Mouse (Mus musculus): ENCODE measurements around the gene Hnrnpu.

DNA sequence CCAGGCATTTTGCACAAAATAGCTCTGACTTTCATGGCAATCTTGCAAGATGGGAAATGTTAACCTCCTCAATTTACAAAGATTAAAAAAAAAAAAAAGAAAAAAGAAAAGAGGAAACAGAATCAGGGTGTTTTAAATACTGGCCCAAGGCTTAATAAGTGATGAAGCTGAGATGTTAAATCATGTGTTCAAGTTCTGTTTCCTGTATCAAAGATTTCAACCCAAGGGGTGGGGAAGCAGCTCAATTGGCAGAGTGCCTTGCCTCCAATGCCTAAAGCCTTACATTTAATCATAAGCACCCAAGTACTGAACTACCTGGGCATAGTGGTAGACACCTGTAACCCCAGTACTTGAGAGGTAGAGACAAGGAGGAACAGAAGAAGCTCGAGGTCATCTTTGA lies 4.5 kb upstream of the Hnrnpu start:
- no peak for TF ChIP-seq POLR2A (IDR thresholded peaks at IDR 0.05; ENCODE audit: extremely low read depth, insufficient read depth, low read length)
- TF ChIP-seq CTCF (IDR thresholded peaks at IDR 0.05; ENCODE audit: low read depth, low read length): no peak

All from liver, adult 2 months (tissue).